Mouse (Mus musculus) spleen, adult 12 weeks (tissue): ENCODE measurements around the gene Znrd1.
"Not testable (repeated sequence)": the region's sequence is repeated elsewhere in the genome, so short reads cannot be mapped to it uniquely, and the experiment has no call there.

ENCODE experiments used
- DNase-seq: peaks from one replicate; pipeline ENCODE4 v3.0.0; 2022; ENCODE audit warnings: low spot score

Znrd1 gene

DNA sequence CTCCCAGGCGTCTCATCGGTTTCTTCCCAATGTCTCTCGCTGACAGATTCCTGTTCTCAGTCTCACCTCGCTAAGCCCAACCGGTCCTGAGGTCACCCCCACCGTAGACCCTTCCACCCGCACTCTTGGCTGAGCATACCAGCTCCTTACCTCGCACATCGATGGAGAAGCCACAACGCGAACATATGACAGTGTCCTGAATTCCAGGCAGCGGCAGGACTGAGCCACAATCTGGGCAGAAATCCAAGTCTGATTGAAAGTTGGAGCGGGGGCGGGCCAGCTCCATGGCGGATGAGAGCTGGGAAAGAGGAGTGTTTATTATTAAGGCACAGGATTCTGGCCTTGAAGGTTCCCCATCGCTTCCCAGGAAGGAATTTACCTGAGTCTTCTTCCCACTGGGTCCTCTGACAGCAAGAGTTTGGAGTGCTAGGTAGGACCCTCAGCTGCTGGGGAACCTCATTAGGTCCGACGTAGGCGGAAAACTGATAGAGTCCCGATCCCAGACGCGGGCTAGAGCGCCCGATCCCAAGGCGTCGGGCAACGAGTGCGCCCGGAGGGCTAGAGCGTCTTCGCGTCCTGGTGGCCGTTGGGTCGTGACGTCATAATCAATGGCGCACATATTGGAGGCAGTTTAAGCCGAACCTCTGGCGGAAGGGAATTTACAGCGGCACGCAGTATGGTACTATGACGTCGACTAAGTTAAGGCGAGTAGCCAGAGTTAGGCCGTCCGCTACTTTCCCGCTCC is at the start of gene Znrd1, which contains the start of gene Znrd1as:
TSS of gene Znrd1 (minus strand) at position 561 of the 745 bp plus-strand sequence.
TSS of gene Znrd1as (plus strand) at position 594 of the 745 bp plus-strand sequence.
- DNase-seq, result peak; percentile 80

DNA sequence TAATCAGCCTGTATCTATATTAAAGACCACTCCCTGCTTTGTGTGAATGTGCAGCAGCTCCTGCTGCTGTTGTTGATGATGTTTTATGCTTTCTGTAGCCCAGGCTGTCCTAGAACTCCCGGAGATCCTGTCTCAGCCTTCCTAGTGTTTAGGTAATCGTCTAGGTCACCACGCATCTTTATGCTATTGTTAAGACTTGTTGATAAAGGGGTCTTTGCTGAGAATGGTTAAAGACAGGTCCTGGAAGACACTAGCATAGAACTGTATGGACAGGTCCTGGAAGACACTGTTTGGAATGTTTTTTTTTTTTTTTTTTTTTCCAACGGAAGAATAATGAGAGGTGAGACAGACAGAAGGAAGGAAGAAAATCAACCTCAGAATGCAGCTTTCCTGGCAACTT is 45.0 kb upstream of the Znrd1 start:
- DNase-seq, result no peak

DNA sequence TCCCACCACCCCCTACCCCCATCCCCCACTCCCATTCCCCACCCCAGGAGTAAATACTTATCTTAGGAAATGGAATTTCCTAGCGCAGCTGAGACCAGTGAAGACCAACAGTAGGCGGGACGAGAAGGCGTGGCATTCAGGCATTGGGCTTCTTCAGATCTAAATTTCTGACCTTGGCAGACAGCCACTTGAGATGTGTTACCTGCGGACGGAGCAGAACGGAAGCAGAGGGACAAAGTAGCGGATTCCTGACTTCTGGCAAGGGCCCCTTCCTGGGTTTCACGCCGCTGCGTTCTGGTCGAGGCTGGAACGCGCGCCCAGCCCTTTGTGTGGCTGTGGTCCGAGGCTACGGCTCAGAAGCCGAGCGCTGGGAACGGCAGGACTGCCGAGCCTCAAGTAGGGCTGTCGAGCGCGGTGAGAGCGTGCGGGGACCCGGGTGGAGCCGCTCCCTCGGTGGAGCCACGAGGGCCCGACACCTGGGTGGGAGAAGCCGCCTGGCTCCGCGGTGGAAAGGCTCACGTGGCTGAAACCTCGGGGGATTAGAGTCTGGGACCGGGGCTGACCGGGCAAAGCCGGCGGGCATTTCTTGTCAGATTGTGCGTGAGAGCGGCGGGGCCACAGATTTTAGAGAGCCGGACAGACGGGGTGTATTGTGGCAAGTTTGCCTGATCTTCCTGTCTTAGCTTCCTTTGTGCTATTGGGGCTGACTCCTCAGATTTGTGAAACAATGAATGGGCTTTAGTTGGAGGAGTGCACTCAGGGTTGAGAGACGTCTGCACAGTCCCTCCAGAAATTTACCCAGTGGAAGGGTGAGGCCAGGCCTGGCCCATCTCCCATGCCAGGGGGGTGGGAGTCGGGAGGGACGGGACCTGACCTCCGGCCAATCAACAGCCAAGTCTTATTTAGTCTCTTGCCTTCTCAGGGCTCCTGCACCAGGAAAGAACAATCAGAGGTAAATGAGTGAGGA is 44.3 kb upstream of the Znrd1 start:
- no peak for DNase-seq

DNA sequence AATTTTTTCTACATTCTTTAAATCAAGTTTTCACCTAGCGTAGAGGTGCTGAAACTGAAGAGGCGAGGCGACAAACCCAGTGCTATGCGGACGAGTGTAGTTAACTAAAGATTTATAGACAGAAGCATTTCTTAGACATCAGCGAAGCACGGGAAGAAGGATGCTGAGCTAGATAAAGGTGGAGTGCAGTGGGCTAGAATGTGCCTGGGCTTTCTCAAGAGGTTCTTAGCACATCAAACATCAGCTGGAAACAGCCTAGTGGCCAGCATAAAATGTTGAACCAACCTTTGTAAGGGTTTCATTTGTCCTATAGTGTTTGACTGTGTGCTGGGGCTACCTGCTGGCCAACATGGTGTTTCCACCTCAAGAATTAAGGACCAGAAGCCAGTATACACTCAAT is 42.5 kb upstream of the Znrd1 start, which contains the start of gene Zfp57:
TSS of gene Zfp57 (plus strand) at position 301 of the 400 bp plus-strand sequence.
- no peak for DNase-seq

DNA sequence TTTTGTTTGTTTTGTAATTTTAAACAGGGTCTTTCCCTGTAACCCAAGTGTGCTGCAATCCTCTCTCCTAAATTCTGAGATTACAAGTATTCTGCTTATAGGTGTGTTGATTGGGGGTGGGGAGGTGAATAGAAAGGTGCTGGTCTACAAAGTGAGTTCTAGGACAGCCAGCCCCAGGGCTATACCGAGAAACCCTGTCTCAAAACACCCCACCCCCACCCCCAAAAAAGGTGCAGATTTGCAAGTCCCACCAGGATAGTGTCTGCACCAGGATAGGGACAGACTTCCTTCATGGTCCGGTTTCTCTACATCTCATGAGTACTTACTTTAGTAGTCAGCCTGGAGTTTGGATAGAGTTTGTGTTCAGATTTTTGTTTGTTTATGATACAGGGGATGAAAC is 40.1 kb upstream of the Znrd1 start:
- DNase-seq, result no peak

DNA sequence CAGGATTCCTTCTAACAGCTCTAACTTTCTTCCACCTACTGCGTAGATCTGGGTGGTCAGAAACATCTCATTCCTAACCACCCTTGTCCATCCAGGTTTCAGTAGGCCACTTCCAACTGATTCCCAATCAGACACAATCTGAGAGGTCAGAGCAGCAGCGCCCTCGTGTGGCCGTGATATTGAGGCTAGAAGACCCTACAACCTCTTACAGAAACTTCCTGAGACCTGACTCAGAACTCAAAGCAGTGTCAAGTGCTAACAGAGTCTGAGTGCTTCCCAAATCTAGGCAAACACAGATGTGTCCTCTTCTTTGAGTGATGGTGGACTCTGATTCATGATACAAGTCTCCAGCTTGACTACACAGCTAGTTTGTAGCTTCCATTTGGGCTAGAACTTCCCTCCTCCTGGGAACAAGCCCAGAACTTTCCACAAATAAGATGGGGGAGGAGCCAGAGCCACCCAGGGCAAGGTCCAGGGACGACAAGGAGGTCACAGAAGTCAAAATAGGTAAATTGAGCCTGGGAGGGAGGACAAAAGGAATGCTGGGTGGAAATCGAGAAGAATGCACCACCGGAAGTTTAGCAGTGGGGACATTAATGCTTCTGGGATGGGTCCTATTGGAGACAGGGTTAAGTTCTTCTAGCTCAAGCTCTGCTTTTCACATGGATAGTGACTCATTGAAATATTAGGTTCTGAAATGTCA is 38.8 kb upstream of the Znrd1 start:
- no peak for DNase-seq

DNA sequence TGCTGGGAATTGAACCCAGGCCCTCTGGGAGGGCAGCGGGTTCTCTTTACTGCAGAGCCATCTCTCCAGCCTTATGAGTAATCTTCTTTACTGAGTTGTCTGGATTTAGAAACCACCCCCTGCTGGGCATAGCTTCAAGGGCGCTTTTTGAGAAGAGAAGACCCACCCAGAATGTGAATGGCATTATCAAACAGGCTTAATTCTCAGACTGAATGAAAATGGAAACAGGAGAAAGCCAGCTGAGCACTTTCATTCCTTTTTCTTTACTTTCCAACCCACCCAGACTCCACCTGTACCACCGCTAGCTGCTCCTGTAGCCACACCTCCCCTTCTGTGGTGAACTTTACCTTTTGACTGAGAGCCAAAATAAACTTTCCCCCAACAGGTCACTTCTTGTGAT is 37.1 kb upstream of the Znrd1 start:
- no peak for DNase-seq

DNA sequence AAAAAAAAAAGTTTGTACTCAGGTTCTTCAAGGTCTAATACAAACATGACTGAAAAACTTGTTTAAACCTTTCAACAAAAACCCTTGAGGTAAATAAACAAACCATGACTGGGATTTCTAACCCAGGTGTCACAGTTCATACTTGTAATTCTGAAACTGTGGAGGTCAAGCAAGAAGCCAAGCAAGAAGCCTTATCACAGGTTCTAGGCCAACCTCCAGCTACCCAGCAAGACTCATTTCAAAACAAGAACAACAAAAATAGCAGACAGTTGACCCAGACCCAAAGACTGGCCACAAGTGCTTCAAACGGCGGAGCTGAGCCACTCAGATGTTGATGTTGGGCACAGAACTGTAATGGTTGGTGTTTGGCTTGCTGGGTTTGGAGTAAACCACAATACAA is 36.2 kb upstream of the Znrd1 start:
- no peak for DNase-seq

DNA sequence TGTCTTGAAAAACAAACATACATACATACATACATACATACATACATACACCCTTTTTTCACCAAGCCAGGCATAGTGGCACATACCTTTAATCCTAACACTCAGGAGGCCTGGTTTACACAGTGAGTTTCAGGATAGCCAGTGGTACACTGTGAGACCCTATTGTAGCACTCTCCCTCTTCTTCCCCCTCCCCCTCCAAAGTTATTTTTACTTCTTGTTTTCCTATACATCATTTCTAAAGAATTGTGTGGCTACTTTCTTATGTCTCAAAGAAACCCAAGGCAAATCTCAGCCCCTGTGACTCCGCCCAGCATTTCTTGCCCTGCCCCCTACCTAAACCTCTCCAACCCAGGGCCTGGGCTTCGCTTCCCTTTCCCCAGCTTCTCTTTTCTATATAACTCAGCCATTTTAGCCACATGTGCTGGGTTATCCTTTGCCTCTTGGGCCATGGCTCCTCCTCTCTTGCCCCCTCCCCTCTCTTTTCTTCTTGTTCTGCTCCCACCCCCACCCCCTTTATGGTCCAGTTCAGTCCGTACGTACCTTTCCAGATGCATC is 35.5 kb upstream of the Znrd1 start:
- no peak for DNase-seq

DNA sequence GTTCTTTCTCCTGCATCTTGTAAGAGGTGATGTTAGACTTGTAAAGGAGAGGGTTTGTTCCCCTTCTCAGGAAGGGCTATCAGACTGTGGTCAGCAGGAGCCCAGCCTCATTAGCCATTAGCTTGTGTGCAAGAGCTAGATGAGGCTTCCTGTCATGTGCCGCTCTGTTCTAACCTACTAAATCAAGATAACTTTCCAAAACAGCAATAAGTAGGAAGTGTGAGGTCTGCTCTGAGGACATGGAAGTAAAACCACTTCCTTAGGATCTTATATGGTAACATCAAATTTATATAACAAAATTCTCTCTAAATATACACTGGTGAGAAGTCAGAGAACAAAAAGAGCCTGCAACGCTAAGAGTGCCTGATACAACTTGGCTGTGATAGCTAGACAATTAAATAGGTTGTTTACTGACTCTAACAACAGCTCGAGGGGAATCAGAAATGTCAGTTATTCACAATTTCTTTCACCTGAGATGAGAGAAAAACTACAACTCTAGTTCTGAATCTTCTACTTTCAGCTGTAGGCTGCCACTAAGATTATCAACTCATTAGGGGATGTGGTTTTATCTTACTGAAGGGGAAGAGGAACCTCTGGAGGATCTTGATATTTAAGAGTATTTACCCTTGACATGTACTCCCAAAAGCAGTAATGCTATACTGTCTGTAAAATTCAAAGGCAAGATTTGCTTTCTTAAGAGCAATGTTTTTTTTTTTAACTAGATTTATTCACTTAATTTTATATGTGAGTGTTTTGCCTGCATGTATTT is 34.2 kb upstream of the Znrd1 start:
- DNase-seq, result no peak

DNA sequence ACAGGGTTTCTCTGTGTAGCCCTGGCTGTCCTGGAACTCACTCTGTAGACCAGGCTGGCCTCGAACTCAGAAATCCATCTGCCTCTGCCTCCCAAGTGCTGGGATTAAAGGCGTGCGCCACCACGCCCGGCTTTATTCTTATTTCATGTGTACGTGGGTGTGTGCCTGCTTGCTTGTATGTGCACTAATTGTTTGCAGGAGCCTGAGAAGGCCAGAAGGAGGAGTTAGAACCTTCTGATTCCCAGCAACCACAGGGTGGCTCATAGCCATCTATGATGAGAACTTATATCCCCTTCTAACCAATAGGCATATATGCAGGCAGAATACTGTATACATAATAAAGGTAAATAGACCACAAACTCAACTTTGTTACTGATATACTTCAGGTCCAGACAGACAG is 32.3 kb upstream of the Znrd1 start:
- not testable (repeated sequence) for DNase-seq

DNA sequence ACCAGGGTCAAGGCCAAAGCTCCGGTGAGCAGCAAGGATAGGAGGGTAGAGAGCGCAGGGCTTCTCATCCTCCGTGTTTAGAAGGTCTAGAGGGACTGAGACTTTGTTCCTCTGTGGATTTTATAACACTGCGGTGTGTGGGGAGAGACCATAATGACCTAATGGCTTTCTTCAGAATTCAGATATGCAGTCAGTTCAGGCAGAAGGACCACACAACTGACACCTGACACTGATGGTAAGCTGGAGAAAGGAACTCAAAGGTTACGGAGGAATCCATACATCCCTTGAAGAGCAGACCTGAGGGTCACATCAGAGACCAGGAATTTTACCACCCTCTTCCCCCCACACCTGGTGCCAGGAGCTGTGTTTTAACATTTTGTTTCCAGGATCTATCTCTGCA is 31.1 kb upstream of the Znrd1 start, which contains the start of gene H2-M5:
TSS of gene H2-M5 (minus strand) at position 101 of the 400 bp plus-strand sequence.
- no peak for DNase-seq

DNA sequence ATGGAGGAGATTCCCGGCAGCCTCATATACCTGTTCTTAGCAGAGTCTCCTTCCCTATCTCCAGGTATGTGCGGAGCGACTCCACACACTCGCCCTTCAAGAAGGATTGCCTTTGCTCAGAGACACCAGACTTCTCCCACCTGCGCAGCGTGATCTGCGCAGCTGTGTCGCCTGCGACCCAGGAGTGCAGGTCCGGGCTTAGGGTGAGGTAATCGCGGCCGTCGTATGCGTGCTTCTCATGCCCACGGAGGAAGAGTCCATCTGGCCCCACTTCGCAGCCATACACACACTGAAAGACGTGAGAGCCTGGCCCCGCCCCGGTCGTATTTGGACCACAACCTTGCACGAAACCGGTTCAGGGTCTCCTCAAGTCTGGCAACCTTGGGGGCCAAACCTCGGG is 30.1 kb upstream of the Znrd1 start:
- DNase-seq, result no peak

DNA sequence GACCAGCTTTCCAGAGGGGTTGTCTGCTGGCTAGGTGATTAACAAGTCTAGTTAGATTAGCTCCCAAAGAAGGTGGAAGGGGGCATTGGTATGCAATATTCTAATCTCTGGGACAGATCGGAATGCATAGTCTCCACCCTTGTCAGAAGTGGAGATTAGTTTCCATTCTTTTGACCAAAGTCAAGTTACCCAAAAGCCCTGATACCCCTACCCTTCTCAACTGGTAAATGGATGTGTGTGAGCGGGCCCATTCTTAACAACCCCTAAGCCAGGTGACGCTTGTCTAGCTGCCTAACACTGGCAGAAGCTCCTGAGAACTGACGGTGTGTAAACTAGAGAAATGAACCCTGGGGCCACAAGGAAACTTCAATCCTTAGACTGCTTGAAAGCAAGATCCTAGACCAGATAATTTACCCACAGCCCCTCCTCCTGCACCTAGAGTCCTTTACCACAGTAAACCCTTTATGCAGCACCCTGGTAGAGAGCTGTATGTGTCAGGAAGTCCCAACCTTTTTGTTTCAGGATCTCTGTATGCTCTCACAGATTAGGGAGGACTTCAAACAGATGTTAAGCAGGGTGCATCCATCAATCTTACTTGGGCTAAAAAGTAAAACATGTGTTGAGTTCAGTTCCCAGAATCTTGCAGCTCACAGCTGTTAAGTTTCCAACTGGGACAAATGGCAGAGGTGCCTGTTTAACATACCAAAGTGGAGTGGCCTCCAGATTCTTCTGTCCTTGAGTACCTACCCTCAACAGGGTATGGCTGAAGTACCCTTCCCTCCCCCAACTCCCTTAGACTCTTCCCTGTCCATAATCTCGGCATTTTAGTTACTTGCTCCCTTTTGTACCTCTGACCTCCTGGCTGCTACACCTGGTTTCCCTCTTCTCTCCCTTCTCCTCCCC is 24.1 kb upstream of the Znrd1 start:
- DNase-seq, result no peak

DNA sequence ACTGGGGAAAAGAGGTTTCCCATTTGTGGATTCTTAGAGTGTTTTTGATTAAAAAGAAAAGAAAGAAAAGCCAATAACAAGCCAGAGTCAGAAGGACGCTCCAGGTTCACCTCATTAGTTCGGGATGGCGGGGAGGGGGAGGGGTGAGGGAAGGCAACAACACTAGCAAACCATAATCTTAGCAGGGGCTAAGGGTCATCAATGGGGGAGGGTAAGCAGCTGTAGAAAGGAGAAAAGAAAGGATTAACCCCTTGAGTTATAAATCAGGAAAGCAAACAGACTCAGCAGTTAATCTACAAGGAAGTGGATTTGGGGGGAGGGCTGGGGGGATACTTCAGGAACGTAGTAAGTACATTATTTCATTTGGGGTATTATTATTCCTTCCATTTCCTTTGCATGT is 23.5 kb upstream of the Znrd1 start:
- DNase-seq, result no peak

DNA sequence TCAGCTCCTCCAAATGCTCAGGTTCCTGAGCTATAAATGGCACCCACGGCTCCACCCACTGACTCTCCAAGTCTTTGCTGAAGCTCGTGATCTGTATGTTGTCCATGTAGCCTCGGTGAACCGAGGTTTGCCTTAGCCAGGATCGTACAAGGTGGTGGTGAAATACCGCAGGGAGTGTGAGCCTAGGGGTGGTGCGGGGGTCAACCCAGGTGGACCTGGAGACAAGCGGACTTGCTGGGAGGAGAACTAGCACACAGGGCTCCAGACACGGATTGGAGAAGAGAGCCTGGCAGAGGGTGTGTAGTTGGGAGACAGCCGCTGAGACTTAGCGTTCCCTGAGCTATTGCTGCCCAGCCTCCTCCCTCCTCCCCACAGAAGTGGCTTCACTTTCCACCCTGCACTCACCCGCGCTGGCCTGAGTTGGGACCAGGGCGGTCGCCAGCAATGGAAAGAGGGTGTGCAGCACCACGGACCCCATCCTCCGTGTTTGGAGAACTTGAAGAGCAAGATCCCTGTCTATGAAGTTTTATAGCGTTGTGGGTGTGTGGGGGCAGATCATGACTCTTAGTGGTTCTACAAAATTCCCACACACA is 23.0 kb upstream of the Znrd1 start, which contains the start of gene 2410137M14Rik:
TSS of gene 2410137M14Rik (minus strand) at position 17 of the 593 bp plus-strand sequence.
- no peak for DNase-seq

DNA sequence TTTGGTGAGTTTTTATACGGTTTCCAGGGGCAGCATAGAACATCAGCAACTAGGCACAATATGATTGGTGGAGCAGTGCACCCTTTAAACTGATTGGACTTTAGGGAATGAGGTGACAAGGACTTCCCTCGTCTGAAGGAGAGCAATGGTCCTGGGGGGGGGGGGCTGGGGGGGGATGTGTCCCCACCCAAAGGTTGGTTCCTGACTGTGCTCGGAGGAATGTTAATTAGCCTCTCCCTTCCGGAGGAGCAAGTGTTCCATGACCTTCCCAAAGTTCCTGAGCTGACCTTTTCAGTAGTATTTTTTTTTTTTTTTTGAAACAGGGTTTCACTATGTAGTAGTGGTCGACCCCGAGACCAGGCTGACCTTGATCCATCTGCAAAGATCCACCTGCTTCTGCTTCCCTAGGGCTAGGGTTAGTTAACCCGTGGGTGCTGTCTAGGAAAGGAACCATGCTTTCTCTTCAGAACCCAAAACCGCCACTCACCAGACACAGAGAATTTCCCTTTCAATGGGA is 15.0 kb upstream of the Znrd1 start:
- DNase-seq, result no peak

DNA sequence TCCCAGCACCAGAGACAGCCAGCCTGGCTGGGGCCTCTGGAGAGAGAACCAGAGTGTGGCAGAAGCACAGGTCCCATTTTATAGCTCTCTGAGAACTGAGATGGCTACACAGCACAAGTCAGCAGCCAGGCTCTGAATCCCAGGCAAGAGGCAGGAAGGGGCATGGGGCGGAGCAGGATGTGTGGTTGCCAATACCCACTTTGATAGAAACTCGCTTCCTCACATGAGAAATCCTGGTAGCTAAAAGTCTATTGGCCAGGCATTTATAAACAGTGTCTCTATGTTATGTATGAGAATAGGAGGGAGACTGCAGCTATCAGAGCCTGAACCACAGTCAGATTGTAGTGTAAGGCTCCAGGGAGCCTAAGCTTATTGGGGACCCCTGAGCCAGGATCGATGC is 14.4 kb upstream of the Znrd1 start:
- DNase-seq, result no peak

DNA sequence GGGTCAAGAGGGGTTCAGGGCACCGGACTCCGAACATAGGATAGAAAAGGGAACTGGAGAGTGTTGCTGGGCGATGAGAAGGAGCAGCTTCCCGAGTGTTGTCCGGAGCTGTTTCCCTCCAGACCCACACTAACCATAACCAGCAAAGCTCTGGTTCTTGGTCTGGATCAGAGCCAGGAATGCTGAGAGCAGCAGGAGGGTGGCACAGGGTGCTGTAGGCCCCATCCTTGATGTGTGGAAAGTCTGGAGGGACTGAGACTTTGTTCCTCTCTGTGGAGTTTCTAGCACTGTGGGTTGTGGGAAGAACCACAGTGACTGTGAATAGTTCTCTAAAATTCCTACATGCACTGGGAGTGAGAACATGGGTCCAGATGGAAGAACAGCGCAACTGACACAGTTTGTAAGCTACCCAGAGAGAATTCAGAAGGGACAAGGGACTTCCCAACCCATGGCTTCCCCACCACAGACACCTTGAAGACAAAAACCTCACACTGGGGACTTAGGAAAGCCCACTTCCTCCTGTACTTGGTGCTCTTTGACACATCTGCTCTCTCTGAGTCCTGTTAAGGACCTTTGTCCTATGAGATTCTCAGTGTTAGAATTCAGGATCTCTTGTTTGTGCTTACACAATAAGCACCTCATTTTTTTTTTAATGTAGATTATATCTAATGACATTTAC is 13.0 kb upstream of the Znrd1 start:
- DNase-seq, result no peak
